Mouse (Mus musculus): Measurements from ENCODE around the gene Ivd. TPM values are rescaled to one million over a fixed set of nuclear protein-coding genes. Genes with fewer than 3 reads are reported as not detected.

The Ivd gene
- total RNA-seq, 2 experiments from 2014 or later: 12.9 to 28.0 TPM

DNA sequence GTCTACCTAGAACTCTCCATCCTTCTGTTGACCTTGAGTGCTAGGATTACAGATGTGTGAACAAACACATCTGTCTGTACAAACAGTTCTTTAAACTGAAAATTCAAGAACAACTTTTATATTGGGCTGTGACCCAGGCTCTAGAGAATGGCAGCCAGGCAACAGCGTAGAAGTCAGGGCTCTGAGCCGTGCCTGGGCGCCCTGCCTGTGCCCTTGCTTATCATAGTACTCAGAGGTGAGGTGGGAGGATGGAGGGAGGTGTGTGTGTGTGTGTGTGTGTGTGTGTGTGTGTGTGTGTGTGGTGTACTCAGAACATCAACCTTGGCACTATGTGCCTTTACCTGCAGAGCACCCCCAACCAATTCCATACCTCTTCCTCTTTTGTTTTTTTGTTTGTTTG lies 46.0 kb downstream of the Ivd start:
- no peak for ATAC-seq (ENCODE audit: poor library complexity, severe bottlenecking)

DNA sequence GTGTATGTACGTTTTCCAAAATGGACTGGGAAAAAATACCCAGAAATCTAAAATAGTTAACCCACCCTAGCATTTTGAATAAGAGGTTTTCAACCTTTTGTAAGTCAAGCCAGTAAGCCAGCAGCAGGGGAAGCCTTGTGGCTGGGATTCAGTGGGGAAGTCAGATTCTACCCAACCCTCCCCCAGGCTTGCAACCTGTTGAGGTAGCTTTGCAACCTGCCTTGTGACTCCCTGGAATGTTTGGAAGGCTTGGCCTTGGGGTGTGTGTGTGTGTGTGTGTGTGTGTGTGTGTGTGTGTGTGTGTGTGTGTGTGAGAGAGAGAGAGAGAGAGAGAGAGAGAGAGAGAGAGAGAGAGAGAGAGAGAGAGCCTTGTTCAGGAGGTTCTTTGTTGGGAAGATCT lies 47.4 kb downstream of the Ivd start:
- no peak for ATAC-seq (ENCODE audit: poor library complexity, severe bottlenecking)

DNA sequence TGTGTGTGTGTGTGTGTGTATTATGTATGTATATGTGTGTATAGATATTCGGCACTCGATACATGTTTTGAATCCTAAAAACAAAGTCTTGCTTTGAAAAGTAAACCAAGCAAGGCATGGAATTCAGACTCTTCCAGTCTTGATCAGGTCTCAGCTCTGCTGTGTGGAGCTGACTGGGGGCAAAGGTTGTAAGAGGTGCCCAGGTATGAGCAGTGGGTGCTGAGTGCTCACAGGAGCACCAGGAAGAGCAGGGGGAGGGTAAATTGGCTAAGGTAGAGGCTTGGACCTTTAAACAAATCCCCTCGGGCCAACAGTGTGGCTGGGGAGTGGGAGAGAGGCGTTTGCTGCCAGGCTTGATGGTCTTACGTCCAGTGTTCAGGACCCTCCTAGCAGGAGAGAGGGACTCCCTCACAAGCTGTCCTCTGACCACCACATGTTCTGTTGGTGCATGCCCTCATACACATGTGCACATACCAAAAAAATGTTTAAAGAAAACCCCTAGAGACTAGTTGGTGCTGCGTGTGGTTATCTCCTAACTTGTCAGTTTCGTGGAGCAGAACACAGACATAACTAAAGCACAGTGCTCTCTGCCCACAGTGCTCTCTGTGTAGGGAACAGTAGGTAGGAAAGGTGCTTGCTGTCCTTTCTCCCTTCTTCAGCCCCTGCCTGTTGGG lies 49.0 kb downstream of the Ivd start:
- no peak for ATAC-seq (ENCODE audit: poor library complexity, severe bottlenecking)

DNA sequence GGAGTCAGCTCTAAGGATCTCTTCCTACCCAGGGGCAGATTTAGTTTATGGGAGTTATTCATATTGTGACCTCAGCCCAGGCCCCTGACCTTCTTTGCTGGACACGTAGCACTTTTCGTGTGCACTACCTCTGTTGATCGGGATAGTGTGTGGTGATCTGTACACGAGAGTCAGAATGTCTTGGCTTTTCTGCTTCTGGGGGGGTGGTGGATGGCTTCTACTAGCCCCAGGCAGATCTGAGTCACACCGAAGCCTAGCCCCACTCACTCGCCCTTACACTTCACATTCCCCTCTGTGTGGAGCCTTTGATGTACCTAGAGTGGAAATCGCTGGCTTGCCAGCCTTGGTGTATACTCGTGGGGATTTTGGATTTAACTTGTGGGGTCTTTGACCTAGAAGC lies 51.0 kb downstream of the Ivd start:
- no peak for ATAC-seq (ENCODE audit: poor library complexity, severe bottlenecking)

DNA sequence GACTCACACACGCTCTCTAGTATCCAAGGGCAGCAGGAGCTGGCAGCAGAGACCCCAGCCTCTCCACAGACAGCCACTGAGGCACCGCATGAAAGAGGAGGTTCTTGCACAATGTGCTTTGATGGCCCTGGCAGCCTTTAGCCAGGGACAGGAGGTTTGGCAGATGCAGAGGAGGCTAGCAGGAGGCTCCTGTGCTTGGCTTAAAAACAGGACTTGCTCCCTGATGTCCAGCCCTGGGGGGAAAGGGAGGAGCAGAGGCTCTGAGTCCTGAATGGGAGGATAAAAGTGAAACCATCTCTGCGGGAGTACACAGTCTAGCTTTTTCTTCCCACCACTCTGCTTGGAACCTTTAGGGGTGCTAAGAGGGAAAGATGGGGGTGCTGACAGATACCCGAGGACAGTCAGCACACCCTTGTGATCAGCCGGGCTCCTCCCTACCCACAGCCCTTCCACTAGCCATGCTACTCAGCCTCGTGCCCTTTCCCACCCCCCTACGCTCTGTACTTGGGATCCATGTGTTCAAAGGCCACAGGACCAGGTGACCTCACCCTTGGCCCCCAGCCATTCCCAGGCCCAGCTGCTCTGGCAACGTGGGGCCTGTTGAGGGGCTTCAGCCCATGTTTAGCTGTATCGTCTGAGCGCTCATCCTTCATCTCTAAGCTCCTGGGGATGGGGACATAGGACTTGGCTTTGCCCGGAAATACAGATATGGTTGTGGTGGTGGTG lies 52.0 kb downstream of the Ivd start:
- ATAC-seq (ENCODE audit: poor library complexity, severe bottlenecking): no peak

DNA sequence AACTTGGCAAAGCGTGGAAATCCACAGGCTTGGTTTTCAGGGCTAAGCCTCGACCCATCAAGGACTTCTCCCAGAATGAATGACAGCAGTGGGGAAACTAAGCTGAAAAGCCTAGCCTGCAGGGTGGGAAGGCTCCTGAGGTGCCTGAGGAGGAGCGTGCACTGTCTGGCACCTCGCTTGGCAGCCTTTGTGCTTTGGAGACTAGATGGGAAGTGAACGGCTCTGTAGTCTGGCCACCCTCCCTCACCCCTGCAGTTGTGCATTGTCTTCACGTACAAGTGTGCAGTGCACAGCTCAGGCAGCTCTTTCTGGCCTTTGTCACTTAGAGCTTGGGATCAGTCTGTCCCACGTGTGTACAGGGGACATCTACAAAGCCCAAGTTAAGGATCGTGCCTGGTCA lies 52.9 kb downstream of the Ivd start:
- no peak for ATAC-seq (ENCODE audit: poor library complexity, severe bottlenecking)

DNA sequence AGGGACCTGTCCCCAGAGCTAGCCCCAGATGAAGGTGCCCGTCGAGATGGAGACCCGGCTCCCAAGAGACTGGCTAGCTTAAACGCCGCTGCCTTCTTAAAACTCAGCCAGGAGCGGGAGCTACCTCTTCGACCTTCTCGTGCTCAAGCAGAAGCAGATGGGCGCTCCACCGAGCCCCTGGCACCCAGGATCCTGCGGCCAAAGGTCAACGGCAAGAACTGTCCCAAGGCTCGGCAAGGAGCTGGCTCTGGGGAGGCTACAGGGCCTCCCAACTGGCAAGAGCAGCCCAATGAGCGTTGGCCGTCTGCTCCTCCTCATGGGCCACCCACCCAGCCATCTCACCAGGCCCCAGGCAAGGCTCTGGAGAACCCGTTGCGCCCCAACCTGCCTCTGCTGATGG lies 54.7 kb downstream of the Ivd start:
- ATAC-seq (ENCODE audit: poor library complexity, severe bottlenecking): no peak

DNA sequence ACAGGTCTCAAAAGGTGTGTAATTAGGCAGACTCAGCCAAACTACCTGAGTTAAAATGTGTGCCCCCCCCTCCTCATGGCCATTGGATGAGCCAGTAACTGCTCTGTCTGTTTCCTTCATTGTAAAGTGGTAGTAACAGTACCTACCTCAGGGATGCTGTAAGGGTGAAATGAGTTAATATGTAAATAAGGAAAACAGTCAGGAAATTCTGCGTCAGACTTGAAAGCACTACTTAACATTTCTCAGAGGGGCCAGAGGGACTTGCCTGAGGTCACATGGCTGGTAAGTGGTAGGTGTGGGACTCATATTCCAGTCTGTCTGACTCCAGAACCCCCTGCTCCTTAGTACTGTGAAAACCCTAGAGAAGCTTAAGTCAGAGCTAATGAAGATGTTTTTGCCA lies 56.8 kb downstream of the Ivd start:
- ATAC-seq (ENCODE audit: poor library complexity, severe bottlenecking): no peak

DNA sequence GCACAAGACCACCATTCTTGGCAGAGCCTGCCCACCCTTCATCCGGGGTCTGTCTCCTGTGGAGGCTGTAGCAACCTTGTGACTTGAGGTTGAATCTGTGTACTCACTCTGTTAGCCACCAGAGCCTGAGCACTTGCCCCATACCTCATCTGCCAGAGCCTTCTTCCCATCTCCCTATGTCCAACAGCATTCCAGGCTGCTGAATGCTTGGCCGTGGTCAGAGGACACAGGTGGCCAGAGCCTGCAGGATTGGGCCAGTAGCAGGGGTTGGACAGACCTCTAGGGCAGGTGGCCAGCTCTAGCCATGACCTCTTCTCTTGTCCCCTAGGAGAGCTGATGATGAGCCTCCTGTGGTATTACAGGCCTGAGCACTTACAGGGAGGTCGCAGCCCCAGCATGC lies 58.7 kb downstream of the Ivd start:
- ATAC-seq (ENCODE audit: poor library complexity, severe bottlenecking): no peak

DNA sequence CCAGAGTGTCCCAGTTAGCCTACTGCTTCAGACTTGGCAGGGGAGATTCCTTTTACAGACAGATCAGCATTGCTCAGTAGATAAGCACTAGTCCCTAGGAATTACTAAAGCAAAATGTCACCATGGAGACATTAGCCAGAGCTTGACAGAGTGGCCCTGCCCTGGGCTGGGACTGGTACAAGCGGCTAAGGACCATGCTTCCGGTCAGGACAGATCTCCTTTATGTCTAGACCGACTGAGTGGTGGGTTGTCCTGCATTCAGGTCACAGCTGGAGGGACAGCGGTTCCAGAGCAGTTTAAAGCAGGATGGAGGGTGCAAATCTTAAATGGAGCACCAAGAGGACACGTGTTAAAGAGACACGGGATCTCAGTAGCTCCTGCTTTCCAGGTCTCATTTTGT lies 64.2 kb downstream of the Ivd start:
- no peak for ATAC-seq (ENCODE audit: poor library complexity, severe bottlenecking)

DNA sequence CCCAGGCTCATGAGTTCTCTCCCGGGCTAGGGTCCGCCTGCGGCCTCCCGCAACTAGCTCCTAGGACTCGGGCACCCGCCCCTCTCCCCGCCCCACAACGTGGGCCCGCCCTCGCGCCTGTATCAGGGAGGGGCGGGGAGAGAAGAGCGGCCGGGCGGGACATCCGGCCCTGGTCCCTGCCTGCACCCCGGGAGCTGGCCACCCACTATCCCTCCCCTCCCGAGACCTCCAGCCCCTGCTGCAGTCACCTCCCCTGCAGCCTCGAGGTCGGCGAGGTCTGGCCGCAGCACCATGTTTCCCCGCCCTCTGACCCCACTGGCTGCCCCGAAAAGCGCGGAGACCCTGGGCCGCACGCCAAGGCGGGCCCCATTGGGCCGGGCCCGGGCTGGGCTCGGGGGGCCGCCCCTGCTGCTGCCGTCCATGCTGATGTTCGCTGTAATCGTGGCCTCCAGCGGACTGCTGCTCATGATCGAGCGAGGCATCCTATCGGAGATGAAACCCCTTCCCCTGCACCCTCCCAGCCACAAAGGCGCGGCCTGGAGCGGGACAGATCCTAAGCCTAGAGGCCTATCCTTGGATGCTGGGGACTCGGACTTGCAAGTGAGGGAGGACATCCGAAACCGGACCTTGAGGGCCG lies 64.7 kb downstream of the Ivd start, which contains the start of gene Chst14:
Gene Chst14 (plus strand): TSS at position 136 of the 637 bp plus-strand sequence.
- peak; percentile 91 for ATAC-seq (ENCODE audit: poor library complexity, severe bottlenecking)

DNA sequence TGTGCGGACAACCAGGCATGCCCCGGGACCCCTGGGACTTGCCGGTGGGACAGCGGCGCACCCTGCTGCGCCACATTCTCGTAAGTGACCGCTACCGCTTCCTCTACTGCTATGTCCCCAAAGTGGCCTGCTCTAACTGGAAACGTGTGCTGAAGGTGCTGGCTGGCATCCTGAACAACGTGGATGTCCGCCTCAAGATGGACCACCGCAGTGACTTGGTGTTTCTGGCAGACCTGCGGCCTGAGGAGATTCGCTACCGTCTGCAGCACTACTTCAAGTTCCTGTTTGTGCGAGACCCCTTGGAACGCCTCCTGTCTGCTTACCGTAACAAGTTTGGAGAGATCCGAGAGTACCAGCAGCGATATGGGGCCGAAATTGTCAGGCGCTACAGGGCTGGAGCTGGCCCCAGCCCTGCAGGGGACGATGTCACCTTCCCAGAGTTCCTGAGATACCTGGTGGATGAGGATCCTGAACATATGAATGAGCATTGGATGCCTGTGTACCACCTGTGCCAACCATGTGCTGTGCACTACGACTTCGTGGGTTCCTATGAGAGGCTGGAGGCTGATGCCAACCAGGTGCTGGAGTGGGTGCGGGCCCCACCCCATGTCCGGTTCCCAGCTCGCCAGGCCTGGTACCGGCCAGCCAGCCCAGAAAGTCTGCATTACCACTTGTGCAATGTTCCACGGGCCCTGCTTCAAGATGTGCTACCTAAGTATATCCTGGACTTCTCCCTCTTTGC lies 65.4 kb downstream of the Ivd start:
- peak; percentile 41 for ATAC-seq (ENCODE audit: poor library complexity, severe bottlenecking)

Other genes starting within 250 kb of the Ivd start
- not detected in 2 replicates for gene Pak6, start 198.7 kb upstream of the Ivd start, total RNA-seq (2015)
- gene Pak6, start 198.7 kb upstream of the Ivd start, total RNA-seq (2017): not detected in 2 replicates
- gene Ankrd63, start 158.0 kb upstream of the Ivd start, total RNA-seq (2015): 0.07 and 0.11 TPM in 2 replicates
- 0.07 and 0.12 TPM in 2 replicates for gene Ankrd63, start 158.0 kb upstream of the Ivd start, total RNA-seq (2017)
- 48.2 and 48.4 TPM in 2 replicates for gene Plcb2, start 133.5 kb upstream of the Ivd start, total RNA-seq (2015)
- gene Plcb2, start 133.5 kb upstream of the Ivd start, total RNA-seq (2017): 38.1 and 46.9 TPM in 2 replicates
- 12.0 and 15.3 TPM in 2 replicates for gene Inafm2, start 116.2 kb upstream of the Ivd start, total RNA-seq (2015)
- 10.6 and 11.2 TPM in 2 replicates for gene Inafm2, start 116.2 kb upstream of the Ivd start, total RNA-seq (2017)
- gene Ccdc9b, start 99.3 kb upstream of the Ivd start, total RNA-seq (2015): 0.16 TPM in 1 of 2 replicates, not detected in the other
- gene Ccdc9b, start 99.3 kb upstream of the Ivd start, total RNA-seq (2017): 0.44 and 0.53 TPM in 2 replicates
- not detected in 2 replicates for gene Phgr1, start 89.2 kb upstream of the Ivd start, total RNA-seq (2015)
- not detected in 2 replicates for gene Phgr1, start 89.2 kb upstream of the Ivd start, total RNA-seq (2017)
- 0.02 TPM in 1 of 2 replicates, not detected in the other for gene Disp2, start 82.2 kb upstream of the Ivd start, total RNA-seq (2015)
- not detected in 2 replicates for gene Disp2, start 82.2 kb upstream of the Ivd start, total RNA-seq (2017)
- 58.8 and 59.7 TPM in 2 replicates for gene Knstrn, start 48.0 kb upstream of the Ivd start, total RNA-seq (2015)
- 182 and 217 TPM in 2 replicates for gene Knstrn, start 48.0 kb upstream of the Ivd start, total RNA-seq (2017)
- gene Bahd1, start 38.4 kb downstream of the Ivd start, total RNA-seq (2015): 5.1 and 5.3 TPM in 2 replicates
- gene Bahd1, start 38.4 kb downstream of the Ivd start, total RNA-seq (2017): 3.2 and 4.2 TPM in 2 replicates
- gene Chst14, start 64.5 kb downstream of the Ivd start, total RNA-seq (2015): 4.6 and 5.3 TPM in 2 replicates
- gene Chst14, start 64.5 kb downstream of the Ivd start, total RNA-seq (2017): 1.4 and 3.5 TPM in 2 replicates
- 10.7 and 12.2 TPM in 2 replicates for gene Ccdc32, start 167.4 kb downstream of the Ivd start, total RNA-seq (2015)
- 14.1 and 16.3 TPM in 2 replicates for gene Ccdc32, start 167.4 kb downstream of the Ivd start, total RNA-seq (2017)
- 2.5 and 2.8 TPM in 2 replicates for gene Rpusd2, start 172.8 kb downstream of the Ivd start, total RNA-seq (2015)
- gene Rpusd2, start 172.8 kb downstream of the Ivd start, total RNA-seq (2017): 2.5 and 4.8 TPM in 2 replicates
- 65.3 and 69.5 TPM in 2 replicates for gene Knl1, start 185.2 kb downstream of the Ivd start, total RNA-seq (2015)
- gene Knl1, start 185.2 kb downstream of the Ivd start, total RNA-seq (2017): 79.4 and 82.1 TPM in 2 replicates

All from megakaryocyte, adult 5-6 weeks (primary cell).